Mouse (Mus musculus) right cerebral cortex, postnatal 10 days (tissue): ENCODE measurements around the gene Sept8.

Experiments used
- DNase-seq, 2 experiments: peaks; one replicate each; pipeline ENCODE4 v3.0.0; 2021; ENCODE audit warnings: low spot score in 2 of 2

The Sept8 gene

GRCm38 (mm10) chr11:53583151-53583550, 64.1 kb downstream of the Sept8 start:
- DNase-seq, result no peak

- no peak for DNase-seq
These were observed 65.8 kb downstream of the Sept8 start for GRCm38 (mm10) chr11:53584849-53585248.

GRCm38 (mm10) chr11:53585510-53585909, 66.5 kb downstream of the Sept8 start:
- DNase-seq, result no peak

GRCm38 (mm10) chr11:53588279-53588678, 69.2 kb downstream of the Sept8 start:
- no peak for DNase-seq

GRCm38 (mm10) chr11:53590368-53590768, 71.3 kb downstream of the Sept8 start:
- DNase-seq, result peak in 1 of 2 experiments; percentile 51

GRCm38 (mm10) chr11:53591116-53591515, 72.1 kb downstream of the Sept8 start:
- no peak for DNase-seq
